Mouse (Mus musculus) cerebellum, adult 2 months (tissue): ENCODE results near the gene Exosc8. TPM values are rescaled to one million over a fixed set of nuclear protein-coding genes. Genes with fewer than 3 reads are reported as not detected.

ENCODE experiments used
- DNase-seq, 2 experiments: peaks; one replicate each; pipeline ENCODE4 v3.0.0; 2021
- H3K27ac ChIP-seq: fragments of 200-500 bp; 2 replicates; pipeline ENCODE4 v1.5.1; 2012; ENCODE audit warnings: low read length, control low read depth, inconsistent platforms; ENCODE audit not compliant: insufficient read depth
- H3K27me3 ChIP-seq: fragments of 200-500 bp; 2 replicates; pipeline ENCODE4 v1.6.1; 2012; ENCODE audit warnings: inconsistent platforms, mild to moderate bottlenecking, low read length, moderate library complexity; ENCODE audit not compliant: control insufficient read depth, insufficient read depth
- H3K4me1 ChIP-seq: fragments of 200-500 bp; 2 replicates; pipeline ENCODE4 v1.6.1; 2011; ENCODE audit warnings: low read length; ENCODE audit not compliant: control insufficient read depth, insufficient read depth
- H3K4me3 ChIP-seq: fragments of 200-500 bp; replicated peaks from 2 replicates; pipeline ENCODE3; 2011; ENCODE audit warnings: mild to moderate bottlenecking, low read depth, low read length, control low read depth; ENCODE audit not compliant: insufficient read depth
- CTCF ChIP-seq: fragments of 200-500 bp; IDR thresholded peaks from 2 replicates; pipeline ENCODE4 v1.5.1; 2011; ENCODE audit warnings: low read depth, mild to moderate bottlenecking, control low read depth, low read length, moderate library complexity, borderline replicate concordance; ENCODE audit not compliant: insufficient read depth
- POLR2A ChIP-seq: fragments of 200-500 bp; IDR thresholded peaks from 2 replicates; pipeline ENCODE4 v1.6.1; 2011; ENCODE audit warnings: low read length, control low read depth, borderline replicate concordance; ENCODE audit not compliant: insufficient read depth
- WGBS: fragments of 180-500 bp; shearing (Covaris S2); methylation state at CpG from one replicate; pipeline ENCODE4 v1.1.7; 2018; 5-methylcytosine and 5-hydroxymethylcytosine counted together
- polyA plus RNA-seq: library from polyadenylated mRNA; depleted of rRNA; stranded (reverse); fragments of >200 nt; gene quantifications from 2 replicates; pipeline ENCODE4 v1.2.3, GENCODE M21; 2012; rRNA removed

The Exosc8 gene
- polyA plus RNA-seq, 1 experiment, result 42.6 TPM

DNA sequence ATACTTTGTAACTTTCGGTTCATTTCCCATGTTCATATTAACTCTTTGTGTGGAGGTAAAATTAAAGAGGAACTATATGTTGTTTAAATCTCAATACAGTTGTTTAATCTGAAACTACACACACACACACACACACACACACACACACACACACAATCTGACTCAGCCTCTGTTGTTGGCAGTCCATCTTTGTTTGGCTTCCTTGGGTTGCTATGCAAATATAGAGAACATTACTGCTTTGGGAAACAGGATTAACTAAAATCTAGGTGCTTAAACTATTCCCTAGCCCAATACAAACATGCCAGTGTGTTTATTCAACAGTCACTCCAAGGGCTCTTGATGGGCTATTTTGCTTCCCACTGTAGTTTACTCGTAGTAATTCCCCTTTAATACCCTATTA is 47.9 kb downstream of the Exosc8 start:
- Histone ChIP-seq H3K27me3 (no peaks in the 10 kb centered on the region), H3K4me1 (no peaks in the 10 kb centered on the region), H3K4me3 (no peak overlapping the region), H3K27ac (no peak overlapping the region)
- DNase-seq, result no peak
- TF ChIP-seq POLR2A, result no peak
- TF ChIP-seq CTCF, result no peak
- 77% methylated on average over 2 of the region's 2 CpGs for WGBS

DNA sequence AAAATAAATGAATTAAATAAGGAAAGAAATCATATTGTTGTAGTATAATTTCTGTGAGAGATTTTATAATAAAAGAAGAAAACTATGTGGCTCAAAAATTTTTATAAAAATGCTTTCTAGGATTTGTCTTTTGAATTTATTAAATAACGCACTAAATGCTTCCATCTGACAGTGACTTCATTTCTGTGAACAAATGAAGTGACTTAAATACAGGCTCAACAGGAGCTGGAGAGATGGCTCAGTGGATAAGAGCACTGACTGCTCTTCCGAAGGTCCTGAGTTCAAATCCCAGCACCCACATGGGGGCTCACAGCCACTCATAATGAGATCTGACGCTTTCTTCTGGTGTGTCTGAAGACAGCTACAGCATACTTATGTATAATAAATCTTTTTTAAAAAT is 50.0 kb downstream of the Exosc8 start:
- no peak for DNase-seq
- no peaks in the 10 kb centered on the region for H3K4me1 ChIP-seq
- no peak for TF ChIP-seq POLR2A
- no peak for TF ChIP-seq CTCF
- no peak overlapping the region for H3K27ac ChIP-seq
- H3K27me3 ChIP-seq, result no peaks in the 10 kb centered on the region
- WGBS, result 90% methylated on average over 3 of the region's 3 CpGs
- H3K4me3 ChIP-seq, result no peak overlapping the region

GRCm38 (mm10) chr3:54681310-54682204 is 53.6 kb downstream of the Exosc8 start:
- no peak for TF ChIP-seq CTCF
- TF ChIP-seq POLR2A, result no peak
- Histone ChIP-seq H3K4me1 (no peaks in the 10 kb centered on the region), H3K27ac (no peak overlapping the region), H3K4me3 (no peak overlapping the region), H3K27me3 (no peaks in the 10 kb centered on the region)
- no peak for DNase-seq
- WGBS, result 78% methylated on average over 6 of the region's 6 CpGs

Other genes with a start within 250 kb of the Exosc8 start
- gene Supt20, start 42.6 kb downstream of the Exosc8 start, polyA plus RNA-seq, result 57.6 and 63.2 TPM in 2 replicates
- not detected in 2 replicates for gene Gm21958, start 21.0 kb downstream of the Exosc8 start, polyA plus RNA-seq
- 25.9 and 26.0 TPM in 2 replicates for gene Alg5, start 146 bp upstream of the Exosc8 start, polyA plus RNA-seq
- gene Smad9, start 20.2 kb upstream of the Exosc8 start, polyA plus RNA-seq, result 13.7 and 15.5 TPM in 2 replicates
- gene Rfxap, start 72.4 kb upstream of the Exosc8 start, polyA plus RNA-seq, result 61.4 and 69.0 TPM in 2 replicates
- 2.0 and 3.4 TPM in 2 replicates for gene Sertm1, start 180.5 kb upstream of the Exosc8 start, polyA plus RNA-seq